Mouse (Mus musculus) ES-E14 (cell line): ENCODE results near the gene 8030411F24Rik.

Experiments used
- HCFC1 ChIP-seq: IDR thresholded peaks from 2 replicates; pipeline ENCODE4 v1.6.1; 2012; ENCODE audit warnings: low read length, inconsistent platforms, borderline replicate concordance; ENCODE audit not compliant: insufficient read depth
- MAFK ChIP-seq: IDR thresholded peaks from 2 replicates; pipeline ENCODE4 v1.6.1; 2014; ENCODE audit warnings: mild to moderate bottlenecking, low read depth, low read length, inconsistent platforms; ENCODE audit not compliant: insufficient read depth
- ZC3H11A ChIP-seq: IDR thresholded peaks from 2 replicates; pipeline ENCODE4 v1.6.1; 2012; ENCODE audit warnings: low read depth, mild to moderate bottlenecking, inconsistent platforms, low read length, borderline replicate concordance
- ZNF384 ChIP-seq: IDR thresholded peaks from 2 replicates; pipeline ENCODE4 v1.6.1; 2012; ENCODE audit warnings: low read depth, low read length, inconsistent platforms

DNA sequence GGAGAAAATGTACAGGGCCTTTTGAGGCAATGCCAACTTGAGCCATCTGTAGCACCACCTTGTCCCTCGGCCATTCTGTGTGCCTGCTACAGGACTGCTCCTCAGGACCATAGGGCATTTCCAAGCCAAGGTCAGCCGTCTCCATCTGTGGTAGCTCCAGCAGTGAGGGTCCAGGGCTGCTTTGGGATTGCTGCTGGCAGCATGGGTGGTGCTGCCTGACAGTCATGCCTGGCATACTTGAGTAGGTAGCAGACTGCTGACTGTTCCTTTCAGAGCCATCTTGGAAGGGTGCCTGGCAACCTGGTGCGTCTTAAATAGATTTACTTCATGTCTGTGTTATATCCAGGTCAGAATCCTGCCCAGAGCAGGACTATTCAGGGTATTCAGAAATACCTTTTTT is 38.8 kb upstream of the 8030411F24Rik start:
- TF ChIP-seq ZC3H11A (no peak), HCFC1 (no peak), MAFK (no peak), ZNF384 (no peak)
